Mouse (Mus musculus) stomach, embryonic 14.5 days (tissue): Measurements from ENCODE around the gene Armc10. TPM values are rescaled to one million over a fixed set of nuclear protein-coding genes. Genes with fewer than 3 reads are reported as not detected.
"Not testable (repeated sequence)": the region's sequence is repeated elsewhere in the genome, so short reads cannot be mapped to it uniquely, and the experiment has no call there.

Source experiments
- ATAC-seq: fragments of 200-750 bp; cut with Nextera tagmentation; 2 replicates; pipeline ENCODE4 v1.8.0; 2017; ENCODE audit warnings: low read depth, moderate TSS enrichment; ENCODE audit not compliant: insufficient number of reproducible peaks, insufficient read depth, low FRiP score
- H3K27ac ChIP-seq: fragments of 300-500 bp; sonication (generic); 2 replicates; pipeline ENCODE4 v1.5.1; 2014; ENCODE audit warnings: mild to moderate bottlenecking, low read length, moderate library complexity, mixed read lengths
- H3K27me3 ChIP-seq: fragments of 300-500 bp; sonication (generic); 2 replicates; pipeline ENCODE4 v1.6.1; 2014; ENCODE audit warnings: low read length, control low read depth, mixed read lengths; ENCODE audit not compliant: control insufficient read depth, insufficient read depth
- H3K36me3 ChIP-seq: fragments of 300-500 bp; sonication (generic); 2 replicates; pipeline ENCODE4 v1.6.1; 2014; ENCODE audit warnings: mild to moderate bottlenecking, control low read depth, low read length, moderate library complexity, mixed read lengths; ENCODE audit not compliant: control insufficient read depth, insufficient read depth
- H3K4me1 ChIP-seq: fragments of 300-500 bp; sonication (generic); 2 replicates; pipeline ENCODE4 v1.6.1; 2014; ENCODE audit warnings: low read length, control low read depth, mixed read lengths; ENCODE audit not compliant: control insufficient read depth, insufficient read depth
- H3K4me2 ChIP-seq: fragments of 300-500 bp; sonication (generic); replicated peaks from 2 replicates; pipeline ENCODE4 v1.6.1; 2014; ENCODE audit warnings: low read depth, low read length, control low read depth
- H3K4me3 ChIP-seq: fragments of 300-500 bp; sonication (generic); 2 replicates; pipeline ENCODE4 v1.5.1; 2014; ENCODE audit warnings: low read depth, low read length, control low read depth
- H3K9ac ChIP-seq: fragments of 300-500 bp; sonication (generic); replicated peaks from 2 replicates; pipeline ENCODE4 v1.6.1; 2014; ENCODE audit warnings: low read depth, mild to moderate bottlenecking, control low read depth, low read length, moderate library complexity, mixed read lengths
- H3K9me3 ChIP-seq: fragments of 300-500 bp; sonication (generic); 2 replicates; pipeline ENCODE4 v1.6.1; 2016; ENCODE audit warnings: low read depth, low read length, control low read depth; ENCODE audit not compliant: control insufficient read depth
- whole genome bisulfite sequencing: fragments of 180-500 bp; shearing (Covaris S2); extraction: QIAGEN DNeasy Blood & Tissue Kit; methylation state at CpG from one replicate; pipeline ENCODE4 v1.1.7; 2014; 5-methylcytosine and 5-hydroxymethylcytosine counted together
- polyA plus RNA-seq: library from polyadenylated mRNA; unstranded; fragments of >200 nt; fragmentation: Nextera tagmentation; extraction: Ambion mirVana; gene quantifications from 2 replicates; pipeline ENCODE4 v1.2.1, GENCODE M21; 2014

Gene Armc10
- polyA plus RNA-seq, 1 experiment from 2014 or later, result 59.2 TPM

DNA sequence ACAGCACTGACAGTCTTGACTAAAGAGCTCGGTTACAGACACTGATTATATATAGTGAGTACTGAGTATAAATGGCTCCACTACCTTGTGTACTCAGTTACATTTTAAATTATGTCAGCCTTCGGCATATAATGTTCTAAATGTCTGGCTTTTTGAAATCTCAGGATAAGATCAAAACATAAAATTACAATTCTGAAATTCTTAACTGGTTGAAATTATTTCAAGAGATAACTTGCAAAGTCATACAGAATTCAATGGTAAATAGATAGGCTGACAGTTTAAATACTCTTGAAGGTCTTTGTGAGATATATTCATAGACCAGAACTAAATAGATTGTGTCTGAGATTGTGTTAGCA lies 56.4 kb downstream of the Armc10 start:
- H3K36me3 ChIP-seq, result no peaks in the 10 kb centered on the region
- H3K9me3 ChIP-seq, result no peaks in the 10 kb centered on the region
- H3K4me3 ChIP-seq, result peak overlapping the region; percentile 63
- H3K4me2 ChIP-seq, result peak overlapping the region; percentile 61
- H3K9ac ChIP-seq, result peak overlapping the region; percentile 71; the same call in 1 of the 2 replicates
- H3K27me3 ChIP-seq, result no peaks in the 10 kb centered on the region
- no peak for ATAC-seq
- no peaks in the 10 kb centered on the region for H3K4me1 ChIP-seq
- peak overlapping the region; percentile 90; the same call in 1 of the 2 replicates for H3K27ac ChIP-seq
- WGBS, result 54% methylated on average over 2 of the region's 2 CpGs

DNA sequence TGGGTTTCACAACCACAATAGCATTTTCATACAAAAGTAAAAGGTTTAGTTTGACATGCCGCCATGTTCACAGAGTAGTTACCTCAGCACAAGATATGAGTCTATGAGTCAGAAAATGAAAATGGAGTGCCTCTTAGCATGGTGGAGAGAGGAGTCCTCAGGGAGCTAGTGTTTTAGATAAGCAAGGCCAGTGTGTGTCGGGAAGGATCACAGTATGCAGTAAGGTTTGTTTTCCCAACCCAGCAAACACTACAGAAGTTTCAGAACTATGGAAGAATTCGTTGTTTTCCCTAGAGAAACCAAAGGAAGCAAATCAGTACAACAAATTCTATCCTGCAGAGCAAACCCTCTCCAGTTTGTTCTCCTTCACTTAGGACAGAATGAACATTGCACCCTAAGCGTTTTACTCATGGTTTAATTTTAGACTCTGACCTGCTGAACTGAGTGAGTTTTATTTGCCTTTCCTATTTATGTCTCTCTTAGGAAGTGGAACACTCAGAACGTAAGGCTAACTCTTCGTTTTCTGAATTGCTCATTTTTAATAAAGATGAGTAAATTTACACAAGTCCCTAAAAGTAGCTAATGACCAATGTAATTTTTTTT lies 57.4 kb downstream of the Armc10 start:
- Histone ChIP-seq H3K36me3 (no peaks in the 10 kb centered on the region), H3K27me3 (no peaks in the 10 kb centered on the region), H3K4me2 (no peak overlapping the region), H3K4me3 (no peak overlapping the region), H3K4me1 (no peaks in the 10 kb centered on the region), H3K9ac (no peak overlapping the region), H3K27ac (no peak overlapping the region), H3K9me3 (no peaks in the 10 kb centered on the region)
- 80% methylated on average over 6 of the region's 6 CpGs for WGBS
- ATAC-seq, result no peak

DNA sequence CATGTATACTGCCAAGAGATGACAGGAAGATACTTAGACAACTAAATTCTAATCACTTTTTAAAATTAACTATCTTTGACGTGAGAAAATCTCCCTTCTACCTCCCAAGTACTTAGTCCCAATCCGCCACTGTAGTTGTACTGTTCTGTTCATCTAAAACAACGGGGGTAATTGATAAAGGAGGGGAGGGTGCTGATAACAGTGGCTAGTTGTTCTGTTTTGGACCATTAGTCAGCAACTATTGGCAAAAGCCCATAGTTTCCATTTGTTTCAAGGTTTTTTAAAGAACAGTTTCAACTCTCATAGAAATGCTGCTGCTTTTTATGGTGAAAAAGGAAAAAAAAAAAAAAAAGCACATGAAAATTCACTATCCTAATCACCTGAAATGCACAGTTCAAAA lies 58.1 kb downstream of the Armc10 start:
- Histone ChIP-seq H3K27me3 (no peaks in the 10 kb centered on the region), H3K36me3 (no peaks in the 10 kb centered on the region), H3K4me2 (no peak overlapping the region), H3K27ac (no peak overlapping the region), H3K9me3 (no peaks in the 10 kb centered on the region), H3K9ac (no peak overlapping the region), H3K4me3 (no peak overlapping the region), H3K4me1 (no peaks in the 10 kb centered on the region)
- no peak for ATAC-seq
- WGBS, result 67% methylated on average over 3 of the region's 3 CpGs

DNA sequence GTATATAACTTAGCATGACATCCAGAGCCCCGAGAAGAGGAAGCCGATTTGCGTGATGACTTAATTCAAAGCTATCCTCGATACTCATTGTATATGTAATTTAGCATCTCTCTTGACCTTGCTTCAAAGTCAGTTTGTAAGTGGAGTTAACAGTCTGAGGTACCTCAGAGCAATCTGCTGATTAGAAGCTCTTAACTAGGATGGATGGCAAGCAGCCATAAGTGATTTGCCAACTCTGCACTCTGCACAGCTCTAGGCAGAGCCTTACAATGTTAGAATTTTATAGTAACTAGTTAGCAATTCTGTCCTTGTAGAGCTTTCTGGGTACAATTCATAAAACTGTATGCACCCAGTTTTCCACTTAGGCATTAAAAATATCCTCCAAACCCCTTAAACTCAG lies 60.9 kb downstream of the Armc10 start:
- H3K4me1 ChIP-seq, result no peaks in the 10 kb centered on the region
- no peak overlapping the region for H3K27ac ChIP-seq
- H3K9me3 ChIP-seq, result no peaks in the 10 kb centered on the region
- H3K27me3 ChIP-seq, result no peaks in the 10 kb centered on the region
- H3K9ac ChIP-seq, result no peak overlapping the region
- H3K4me3 ChIP-seq, result no peak overlapping the region
- H3K36me3 ChIP-seq, result no peaks in the 10 kb centered on the region
- no peak for ATAC-seq
- no peak overlapping the region for H3K4me2 ChIP-seq
- WGBS, result 79% methylated on average over 4 of the region's 4 CpGs

DNA sequence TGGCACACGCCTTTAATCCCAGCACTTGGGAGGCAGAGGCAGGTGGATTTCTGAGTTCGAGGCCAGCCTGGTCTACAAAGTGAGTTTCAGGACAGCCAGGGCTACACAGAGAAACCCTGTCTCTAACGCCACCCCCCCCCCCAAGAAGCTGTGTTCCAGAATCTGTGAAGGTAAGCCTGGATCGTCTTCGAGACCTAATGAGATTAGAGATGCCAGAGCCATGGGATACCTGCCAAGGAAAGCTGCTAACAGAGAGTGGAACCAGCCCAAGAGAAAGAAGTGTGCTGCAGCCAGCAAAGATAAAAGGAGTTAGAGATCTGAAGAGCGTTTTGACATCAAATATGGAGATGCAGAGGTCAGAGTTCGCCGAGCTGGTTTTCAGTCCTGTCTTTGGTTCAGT lies 62.4 kb downstream of the Armc10 start:
- not testable (repeated sequence) for H3K27me3 ChIP-seq, H3K36me3 ChIP-seq, H3K27ac ChIP-seq, H3K9me3 ChIP-seq, H3K4me2 ChIP-seq, H3K9ac ChIP-seq, H3K4me1 ChIP-seq, H3K4me3 ChIP-seq, ATAC-seq
- WGBS, result 83% methylated on average over 8 of the region's 8 CpGs

Other genes starting within 250 kb of the Armc10 start
- 0.12 and 0.95 TPM in 2 replicates for gene Ccdc146, start 221.1 kb upstream of the Armc10 start, polyA plus RNA-seq
- gene Fam185a, start 220.9 kb upstream of the Armc10 start, polyA plus RNA-seq, result 7.6 and 8.8 TPM in 2 replicates
- 66.1 and 70.1 TPM in 2 replicates for gene Lrrc17, start 102.3 kb upstream of the Armc10 start, polyA plus RNA-seq
- gene Fbxl13, start 179 bp upstream of the Armc10 start, polyA plus RNA-seq, result 0.29 TPM in 2 replicates
- 3.4 and 3.7 TPM in 2 replicates for gene Napepld, start 55.6 kb downstream of the Armc10 start, polyA plus RNA-seq
- gene Pmpcb, start 91.3 kb downstream of the Armc10 start, polyA plus RNA-seq, result 83.7 and 84.3 TPM in 2 replicates
- 64.2 and 68.0 TPM in 2 replicates for gene Dnajc2, start 139.4 kb downstream of the Armc10 start, polyA plus RNA-seq
- gene Psmc2, start 139.5 kb downstream of the Armc10 start, polyA plus RNA-seq, result 158 and 162 TPM in 2 replicates
- gene Slc26a5, start 219.8 kb downstream of the Armc10 start, polyA plus RNA-seq, result not detected in 2 replicates